Comparison of ENCODE assay signal across 9 mouse cellular contexts in the genomic region with DNA sequence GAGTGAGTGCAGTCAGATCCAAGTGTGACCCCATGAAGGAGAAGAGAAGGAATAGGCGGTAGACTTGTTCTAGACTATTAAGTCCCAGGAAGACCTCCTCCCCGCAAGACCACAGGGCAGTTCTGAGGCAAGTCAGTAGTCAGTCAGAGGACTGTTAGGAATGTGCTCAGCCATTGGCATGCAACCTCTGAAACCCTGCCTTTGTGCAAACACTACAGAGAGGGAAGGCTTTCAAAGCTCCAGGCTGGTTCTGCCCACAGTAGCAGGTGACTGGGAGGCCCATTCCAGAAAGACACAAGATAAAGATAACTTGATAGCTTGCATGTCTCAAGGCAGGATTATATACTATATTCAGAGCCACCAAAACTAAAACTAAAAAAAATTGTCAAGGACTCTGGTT. TPM values are rescaled to one million over a fixed set of nuclear protein-coding genes. Genes with fewer than 3 reads are reported as not detected.
DNase-seq lines count a peak whose midpoint lies in the region; ATAC-seq and TF ChIP-seq lines count a peak whose summit lies in the region.
"Had no signal": no experiment of that assay in that cellular context is flagged by ENCODE, and none has a peak within 500 bp of the region (broad histone marks: within the 10 kb centered on the region; RNA-seq: fewer than 3 reads in every experiment).

TSS of gene Pygl (minus strand) at position 195 of the 400 bp plus-strand sequence.

- no peak for TF ChIP-seq CTCF in liver, embryonic 14.5 days (IDR thresholded peaks at IDR 0.05; ENCODE audit: low read depth)

- no peak within 1 kb of the TSS for H3K9ac ChIP-seq in heart, embryonic 12.5 days
- no peak within 1 kb of the TSS for H3K9ac ChIP-seq in neural tube, embryonic 15.5 days (replicated peaks)
- no peak within 1 kb of the TSS for H3K9ac ChIP-seq in liver, embryonic 14.5 days (replicated peaks)
- H3K9ac ChIP-seq in stomach, embryonic 16.5 days (ENCODE audit: low read length): no peak within 1 kb of the TSS

- whole genome bisulfite sequencing in heart, embryonic 12.5 days: 68% methylated on average over 2 of the region's 2 CpGs
- WGBS in neural tube, embryonic 15.5 days: 90% methylated on average over 2 of the region's 2 CpGs
- WGBS in liver, embryonic 14.5 days (ENCODE audit: insufficient replicate concordance): 83% methylated on average over 2 of the region's 2 CpGs
- WGBS in stomach, embryonic 16.5 days: 65% methylated on average over 2 of the region's 2 CpGs

- no peak within 1 kb of the TSS for H3K27ac ChIP-seq in heart, embryonic 12.5 days (ENCODE audit: poor library complexity, severe bottlenecking)
- H3K27ac ChIP-seq in neural tube, embryonic 15.5 days (replicated peaks): no peak within 1 kb of the TSS; the same call in 1 of the 2 replicates
- no peak within 1 kb of the TSS for H3K27ac ChIP-seq in liver, embryonic 14.5 days
- H3K27ac ChIP-seq in stomach, embryonic 16.5 days (ENCODE audit: low read length): no peak within 1 kb of the TSS

- H3K4me3 ChIP-seq in heart, embryonic 12.5 days: no peak within 1 kb of the TSS
- no peak within 1 kb of the TSS for H3K4me3 ChIP-seq in neural tube, embryonic 15.5 days (replicated peaks)
- no peak within 1 kb of the TSS for H3K4me3 ChIP-seq in liver, embryonic 14.5 days (ENCODE audit: insufficient read depth in 1 of 2, low read depth in 2 of 2, low read length in 2 of 2)
- no peak within 1 kb of the TSS for H3K4me3 ChIP-seq in stomach, embryonic 16.5 days (replicated peaks; ENCODE audit: low read length)

- ATAC-seq in heart, embryonic 12.5 days (ENCODE audit: insufficient number of reproducible peaks, low FRiP score): no peak
- no peak for ATAC-seq in neural tube, embryonic 15.5 days (ENCODE audit: low FRiP score)
- ATAC-seq in liver, embryonic 14.5 days (ENCODE audit: insufficient read depth): no peak
- ATAC-seq in stomach, embryonic 16.5 days (ENCODE audit: insufficient read depth, low FRiP score): no peak
- ATAC-seq: activated CD4-positive, CD25-positive, alpha-beta regulatory T cell, adult 4 months had no signal

- DNase-seq in heart, adult 18-20 months: no peak
- no peak for DNase-seq in neural tube, embryonic 10.5 days (ENCODE audit: extremely low spot score, low spot score)
- no peak for DNase-seq in liver, embryonic 14.5 days (ENCODE audit: low read depth in 3 of 3, low spot score in 3 of 3)
- DNase-seq in cerebellum, adult 18-20 months: no peak
- no peak for DNase-seq in right cerebral cortex, postnatal 4 days

- TF ChIP-seq EP300 in liver, embryonic 14.5 days (IDR thresholded peaks at IDR 0.05; ENCODE audit: low read depth): no peak

- H3K27me3 ChIP-seq in heart, embryonic 12.5 days (replicated peaks): no peaks in the 10 kb centered on the region
- no peaks in the 10 kb centered on the region for H3K27me3 ChIP-seq in neural tube, embryonic 15.5 days (replicated peaks)
- H3K27me3 ChIP-seq in liver, embryonic 14.5 days (ENCODE audit: control insufficient read depth, insufficient read depth, low read length): no peaks in the 10 kb centered on the region
- no peaks in the 10 kb centered on the region for H3K27me3 ChIP-seq in stomach, embryonic 16.5 days (ENCODE audit: control insufficient read depth, insufficient read depth, low read length)

- peaks cover 31% of the 10 kb centered on the region for H3K4me1 ChIP-seq in heart, embryonic 12.5 days (replicated peaks)
- H3K4me1 ChIP-seq in neural tube, embryonic 15.5 days: peaks cover 19% of the 10 kb centered on the region
- H3K4me1 ChIP-seq in liver, embryonic 14.5 days (replicated peaks; ENCODE audit: control insufficient read depth in 2 of 2, insufficient read depth in 2 of 2, low read length in 1 of 2): peaks cover 18 to 41% of the 10 kb centered on the region in 2 experiments
- H3K4me1 ChIP-seq in stomach, embryonic 16.5 days (ENCODE audit: control insufficient read depth, insufficient read depth, low read length): peaks cover 12% of the 10 kb centered on the region

- H3K9me3 ChIP-seq in heart, embryonic 12.5 days (replicated peaks): no peaks in the 10 kb centered on the region
- no peaks in the 10 kb centered on the region for H3K9me3 ChIP-seq in neural tube, embryonic 15.5 days (replicated peaks)
- no peaks in the 10 kb centered on the region for H3K9me3 ChIP-seq in liver, embryonic 14.5 days (ENCODE audit: control insufficient read depth, low read length)
- no peaks in the 10 kb centered on the region for H3K9me3 ChIP-seq in stomach, embryonic 16.5 days (replicated peaks; ENCODE audit: control insufficient read depth, low read length)

- no peak within 1 kb of the TSS for H3K4me2 ChIP-seq in heart, embryonic 12.5 days
- no peak within 1 kb of the TSS for H3K4me2 ChIP-seq in neural tube, embryonic 15.5 days
- no peak within 1 kb of the TSS for H3K4me2 ChIP-seq in liver, embryonic 14.5 days (ENCODE audit: low read depth)
- H3K4me2 ChIP-seq in stomach, embryonic 16.5 days (ENCODE audit: low read depth, low read length): no peak within 1 kb of the TSS

- H3K36me3 ChIP-seq in heart, embryonic 12.5 days: no peaks in the 10 kb centered on the region
- H3K36me3 ChIP-seq in neural tube, embryonic 15.5 days: no peaks in the 10 kb centered on the region
- H3K36me3 ChIP-seq in liver, embryonic 14.5 days (replicated peaks; ENCODE audit: control insufficient read depth, insufficient read depth, low read depth): no peaks in the 10 kb centered on the region
- H3K36me3 ChIP-seq in stomach, embryonic 16.5 days (ENCODE audit: control insufficient read depth, insufficient read depth, low read length): no peaks in the 10 kb centered on the region

RNA-seq across cellular contexts. Expression of gene Pygl, which starts in this region (rescaled TPM):
- polyA plus RNA-seq in heart, embryonic 12.5 days (2016; fragmentation: Nextera tagmentation; extraction: Ambion mirVana): 36.5 and 37.1 TPM in 2 replicates
- 10 to 100 TPM in 1 of 2 experiments, 1 to 10 TPM in 1; 3.6 to 22.4 TPM for total RNA-seq in heart, adult 18-20 months (2021)
- 10.0 and 17.0 TPM in 2 replicates for polyA plus RNA-seq in neural tube, embryonic 15.5 days (2015; fragmentation: Nextera tagmentation; extraction: Ambion mirVana)
- 20.6 and 29.5 TPM in 2 replicates for polyA plus RNA-seq in liver, embryonic 14.5 days (2012; rRNA removed)
- 47.9 and 51.7 TPM in 2 replicates for polyA plus RNA-seq in liver, embryonic 14.5 days (2014; fragmentation: Nextera tagmentation; extraction: Ambion mirVana)
- 53.5 and 55.0 TPM in 2 replicates for polyA plus RNA-seq in stomach, embryonic 16.5 days (2015; fragmentation: Nextera tagmentation; extraction: Ambion mirVana)
